Mouse (Mus musculus): Measurements from ENCODE around the gene Slit1. TPM values are rescaled to one million over a fixed set of nuclear protein-coding genes. Genes with fewer than 3 reads are reported as not detected.

Slit1 gene
- polyA plus RNA-seq, 1 experiment from 2014 or later, result 18.2 TPM

GRCm38 (mm10) chr19:41697807-41698515 is 45.5 kb downstream of the Slit1 start:
- no peak overlapping the region for H3K9ac ChIP-seq (ENCODE audit: low read depth, low read length)
- peaks cover 43% of the 10 kb centered on the region for H3K4me1 ChIP-seq (ENCODE audit: control insufficient read depth, insufficient read depth, low read length)
- H3K9me3 ChIP-seq (replicated peaks; ENCODE audit: control insufficient read depth, low read length, poor library complexity, severe bottlenecking), result no peaks in the 10 kb centered on the region
- H3K27me3 ChIP-seq (ENCODE audit: control insufficient read depth, insufficient read depth, low read depth, low read length), result no peaks in the 10 kb centered on the region
- WGBS, result 48% methylated on average over 6 of the region's 6 CpGs
- no peak overlapping the region for H3K4me3 ChIP-seq (ENCODE audit: low read depth, low read length)
- ATAC-seq, result peak; percentile 34; the same call in 1 of the 2 replicates
- H3K4me2 ChIP-seq (ENCODE audit: low read length), result no peak overlapping the region
- H3K36me3 ChIP-seq (ENCODE audit: control insufficient read depth, insufficient read depth, low read length), result no peaks in the 10 kb centered on the region
- no peak overlapping the region for H3K27ac ChIP-seq (ENCODE audit: low read length)

DNA sequence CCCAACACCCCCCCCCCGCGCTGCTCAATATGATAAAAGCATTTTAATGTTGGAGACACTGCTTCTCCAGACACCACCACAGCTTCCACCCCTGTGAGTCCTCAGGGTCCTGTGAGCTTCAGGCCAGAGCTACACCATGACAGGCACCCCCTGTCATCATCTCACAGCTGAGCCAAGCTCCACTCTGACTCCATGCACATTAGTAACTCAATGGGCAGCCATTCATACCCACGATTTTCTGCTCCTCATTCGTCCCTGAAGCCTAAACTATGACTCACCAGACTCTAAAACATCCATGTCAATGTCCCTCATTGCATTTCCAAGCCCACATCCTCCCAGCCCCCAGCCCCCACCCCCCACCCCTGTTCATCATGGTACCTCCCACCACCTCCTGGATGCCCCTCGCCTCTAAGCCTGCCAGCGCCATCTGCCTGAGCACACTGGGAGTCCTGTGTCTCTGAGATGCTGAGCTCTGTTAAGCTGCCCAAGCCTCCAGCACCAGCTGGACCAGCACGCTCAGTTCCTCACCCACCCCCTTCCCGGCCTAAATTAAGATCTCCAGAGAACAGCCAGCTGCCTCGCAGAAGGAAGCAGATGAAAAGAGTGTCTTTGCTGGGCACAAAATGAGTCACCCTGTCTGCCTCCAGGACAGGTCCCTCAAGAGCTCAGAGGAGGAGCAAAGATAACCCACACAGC is 46.2 kb downstream of the Slit1 start:
- Histone ChIP-seq H3K4me1 (ENCODE audit: control insufficient read depth, insufficient read depth, low read length) (peaks cover 45% of the 10 kb centered on the region), H3K4me2 (ENCODE audit: low read length) (no peak overlapping the region), H3K9ac (ENCODE audit: low read depth, low read length) (no peak overlapping the region), H3K27me3 (ENCODE audit: control insufficient read depth, insufficient read depth, low read depth, low read length) (no peaks in the 10 kb centered on the region), H3K36me3 (ENCODE audit: control insufficient read depth, insufficient read depth, low read length) (no peaks in the 10 kb centered on the region), H3K4me3 (ENCODE audit: low read depth, low read length) (no peak overlapping the region), H3K27ac (ENCODE audit: low read length) (no peak overlapping the region), H3K9me3 (replicated peaks; ENCODE audit: control insufficient read depth, low read length, poor library complexity, severe bottlenecking) (no peaks in the 10 kb centered on the region)
- 23% methylated on average over 9 of the region's 9 CpGs for WGBS
- ATAC-seq, result peak; percentile 46; the same call in 1 of the 2 replicates

GRCm38 (mm10) chr19:41696443-41696842 is 47.0 kb downstream of the Slit1 start:
- no peaks in the 10 kb centered on the region for H3K36me3 ChIP-seq (ENCODE audit: control insufficient read depth, insufficient read depth, low read length)
- no peaks in the 10 kb centered on the region for H3K27me3 ChIP-seq (ENCODE audit: control insufficient read depth, insufficient read depth, low read depth, low read length)
- ATAC-seq, result no peak
- H3K27ac ChIP-seq (ENCODE audit: low read length), result no peak overlapping the region
- H3K4me3 ChIP-seq (ENCODE audit: low read depth, low read length), result no peak overlapping the region
- H3K4me2 ChIP-seq (ENCODE audit: low read length), result no peak overlapping the region
- WGBS, result 95% methylated on average over 9 of the region's 9 CpGs
- H3K9me3 ChIP-seq (replicated peaks; ENCODE audit: control insufficient read depth, low read length, poor library complexity, severe bottlenecking), result no peaks in the 10 kb centered on the region
- H3K4me1 ChIP-seq (ENCODE audit: control insufficient read depth, insufficient read depth, low read length), result peaks cover 50% of the 10 kb centered on the region
- H3K9ac ChIP-seq (ENCODE audit: low read depth, low read length), result no peak overlapping the region

DNA sequence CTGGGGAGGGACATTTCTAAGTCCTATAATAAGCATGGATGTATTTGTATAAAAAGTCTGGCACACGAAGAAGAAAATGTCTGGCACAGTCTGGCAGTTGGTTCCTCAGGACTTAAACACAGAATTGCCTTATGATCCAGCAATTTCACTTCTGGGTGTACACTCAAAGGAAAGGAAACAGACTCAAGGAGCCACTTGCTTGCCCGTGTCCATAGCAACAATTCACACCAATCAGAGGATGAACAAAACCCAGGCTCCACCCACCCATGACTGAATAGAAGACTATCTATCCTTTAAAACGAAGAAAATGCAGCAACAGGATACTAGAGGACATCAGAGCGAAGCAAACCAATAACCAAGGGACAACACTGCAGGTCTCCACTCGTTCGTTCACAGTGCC is 48.4 kb downstream of the Slit1 start:
- H3K27ac ChIP-seq (ENCODE audit: low read length), result peak overlapping the region; percentile 79
- H3K4me1 ChIP-seq (ENCODE audit: control insufficient read depth, insufficient read depth, low read length), result peaks cover 52% of the 10 kb centered on the region
- 44% methylated on average over 6 of the region's 6 CpGs for WGBS

DNA sequence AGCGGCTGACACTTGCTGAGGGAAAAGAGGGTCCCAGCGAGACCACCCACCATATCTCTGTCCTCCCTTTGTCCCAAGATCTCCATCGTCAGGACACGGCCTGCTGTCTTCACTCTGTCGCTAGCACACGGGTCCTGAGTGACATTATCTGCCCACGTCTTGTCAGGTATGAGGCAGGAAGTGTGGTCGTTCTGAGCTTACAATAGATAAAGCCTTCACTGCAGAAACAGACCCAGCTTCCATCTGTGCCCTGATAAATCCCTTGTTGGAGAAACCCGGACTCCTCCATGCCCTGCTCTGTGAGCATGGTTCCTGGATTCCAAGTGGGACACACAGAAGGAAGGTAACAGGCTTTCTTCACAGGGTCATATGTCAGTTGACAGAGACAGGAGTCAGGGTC is 48.9 kb downstream of the Slit1 start:
- H3K9me3 ChIP-seq (replicated peaks; ENCODE audit: control insufficient read depth, low read length, poor library complexity, severe bottlenecking), result no peaks in the 10 kb centered on the region
- no peaks in the 10 kb centered on the region for H3K36me3 ChIP-seq (ENCODE audit: control insufficient read depth, insufficient read depth, low read length)
- H3K9ac ChIP-seq (ENCODE audit: low read depth, low read length), result no peak overlapping the region
- 56% methylated on average over 9 of the region's 9 CpGs for WGBS
- H3K4me2 ChIP-seq (ENCODE audit: low read length), result no peak overlapping the region
- peaks cover 52% of the 10 kb centered on the region for H3K4me1 ChIP-seq (ENCODE audit: control insufficient read depth, insufficient read depth, low read length)
- no peaks in the 10 kb centered on the region for H3K27me3 ChIP-seq (ENCODE audit: control insufficient read depth, insufficient read depth, low read depth, low read length)
- no peak overlapping the region for H3K4me3 ChIP-seq (ENCODE audit: low read depth, low read length)
- no peak for ATAC-seq
- peak overlapping the region; percentile 79 for H3K27ac ChIP-seq (ENCODE audit: low read length)

More for the DNA sequence above, 48.4 kb downstream of the Slit1 start:
- peak; percentile 25; the same call in 1 of the 2 replicates for ATAC-seq
- H3K4me3 ChIP-seq (ENCODE audit: low read depth, low read length), result no peak overlapping the region
- no peaks in the 10 kb centered on the region for H3K36me3 ChIP-seq (ENCODE audit: control insufficient read depth, insufficient read depth, low read length)
- no peaks in the 10 kb centered on the region for H3K9me3 ChIP-seq (replicated peaks; ENCODE audit: control insufficient read depth, low read length, poor library complexity, severe bottlenecking)
- no peaks in the 10 kb centered on the region for H3K27me3 ChIP-seq (ENCODE audit: control insufficient read depth, insufficient read depth, low read depth, low read length)
- H3K4me2 ChIP-seq (ENCODE audit: low read length), result no peak overlapping the region
- H3K9ac ChIP-seq (ENCODE audit: low read depth, low read length), result no peak overlapping the region

DNA sequence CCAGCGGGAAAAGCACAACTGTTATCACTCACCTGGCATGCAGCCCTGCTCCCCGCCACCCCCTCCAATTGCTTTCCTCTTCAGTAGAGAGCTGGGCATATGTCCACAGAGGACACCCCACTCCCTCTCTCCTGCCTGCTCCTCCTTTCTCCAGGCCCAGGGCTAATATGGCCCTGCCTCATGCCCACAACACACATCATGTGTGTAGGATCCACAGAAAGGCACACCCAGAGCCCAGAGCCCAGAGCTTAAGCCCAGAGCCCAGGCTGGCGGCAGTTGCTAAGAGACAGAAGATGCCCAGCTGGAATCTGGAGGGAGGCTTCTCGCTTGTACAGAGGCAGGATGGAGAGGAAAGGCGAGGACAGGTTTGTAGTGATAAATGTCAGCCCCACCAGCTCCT is 49.7 kb downstream of the Slit1 start:
- H3K9ac ChIP-seq (ENCODE audit: low read depth, low read length), result peak overlapping the region; percentile 31
- H3K27ac ChIP-seq (ENCODE audit: low read length), result peak overlapping the region; percentile 79
- no peaks in the 10 kb centered on the region for H3K9me3 ChIP-seq (replicated peaks; ENCODE audit: control insufficient read depth, low read length, poor library complexity, severe bottlenecking)
- ATAC-seq, result peak; percentile 41
- no peak overlapping the region for H3K4me3 ChIP-seq (ENCODE audit: low read depth, low read length)
- H3K4me2 ChIP-seq (ENCODE audit: low read length), result no peak overlapping the region; the same call in 1 of the 2 replicates
- WGBS, result 23% methylated on average over 5 of the region's 5 CpGs
- peaks cover 47% of the 10 kb centered on the region for H3K4me1 ChIP-seq (ENCODE audit: control insufficient read depth, insufficient read depth, low read length)
- no peaks in the 10 kb centered on the region for H3K36me3 ChIP-seq (ENCODE audit: control insufficient read depth, insufficient read depth, low read length)
- H3K27me3 ChIP-seq (ENCODE audit: control insufficient read depth, insufficient read depth, low read depth, low read length), result no peaks in the 10 kb centered on the region

GRCm38 (mm10) chr19:41690064-41690463 is 53.4 kb downstream of the Slit1 start:
- WGBS, result 42% methylated on average over 10 of the region's 10 CpGs
- Histone ChIP-seq H3K9me3 (replicated peaks; ENCODE audit: control insufficient read depth, low read length, poor library complexity, severe bottlenecking) (no peaks in the 10 kb centered on the region), H3K27ac (ENCODE audit: low read length) (no peak overlapping the region), H3K9ac (ENCODE audit: low read depth, low read length) (no peak overlapping the region), H3K4me2 (ENCODE audit: low read length) (no peak overlapping the region), H3K4me1 (ENCODE audit: control insufficient read depth, insufficient read depth, low read length) (peaks cover 46% of the 10 kb centered on the region), H3K4me3 (ENCODE audit: low read depth, low read length) (no peak overlapping the region), H3K27me3 (ENCODE audit: control insufficient read depth, insufficient read depth, low read depth, low read length) (no peaks in the 10 kb centered on the region), H3K36me3 (ENCODE audit: control insufficient read depth, insufficient read depth, low read length) (no peaks in the 10 kb centered on the region)
- no peak for ATAC-seq

DNA sequence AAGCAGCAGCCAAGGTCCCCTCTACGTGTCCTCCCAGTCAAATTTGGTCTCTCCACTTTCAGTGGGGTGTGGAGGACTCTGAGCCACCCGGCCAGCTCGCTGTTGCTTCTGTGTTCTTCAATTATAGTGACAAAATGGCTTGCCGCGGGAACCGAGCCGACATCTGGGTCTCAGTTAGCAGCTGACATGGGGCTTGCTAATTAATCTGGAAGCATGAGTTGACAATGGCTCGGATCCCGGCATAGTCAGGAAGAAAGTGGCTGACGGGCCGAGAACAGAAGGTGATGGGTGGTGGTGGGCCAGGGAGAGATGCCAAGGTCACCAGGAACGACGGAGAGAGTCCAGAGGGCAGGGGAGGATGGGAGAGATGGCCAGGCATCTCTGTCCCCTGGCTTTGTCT is 55.2 kb downstream of the Slit1 start:
- H3K4me3 ChIP-seq (ENCODE audit: low read depth, low read length), result no peak overlapping the region
- peaks cover 30% of the 10 kb centered on the region for H3K4me1 ChIP-seq (ENCODE audit: control insufficient read depth, insufficient read depth, low read length)
- no peak for ATAC-seq
- no peak overlapping the region for H3K27ac ChIP-seq (ENCODE audit: low read length)
- no peaks in the 10 kb centered on the region for H3K9me3 ChIP-seq (replicated peaks; ENCODE audit: control insufficient read depth, low read length, poor library complexity, severe bottlenecking)
- H3K4me2 ChIP-seq (ENCODE audit: low read length), result no peak overlapping the region
- H3K36me3 ChIP-seq (ENCODE audit: control insufficient read depth, insufficient read depth, low read length), result no peaks in the 10 kb centered on the region
- H3K9ac ChIP-seq (ENCODE audit: low read depth, low read length), result no peak overlapping the region
- no peaks in the 10 kb centered on the region for H3K27me3 ChIP-seq (ENCODE audit: control insufficient read depth, insufficient read depth, low read depth, low read length)
- 20% methylated on average over 13 of the region's 13 CpGs for WGBS

DNA sequence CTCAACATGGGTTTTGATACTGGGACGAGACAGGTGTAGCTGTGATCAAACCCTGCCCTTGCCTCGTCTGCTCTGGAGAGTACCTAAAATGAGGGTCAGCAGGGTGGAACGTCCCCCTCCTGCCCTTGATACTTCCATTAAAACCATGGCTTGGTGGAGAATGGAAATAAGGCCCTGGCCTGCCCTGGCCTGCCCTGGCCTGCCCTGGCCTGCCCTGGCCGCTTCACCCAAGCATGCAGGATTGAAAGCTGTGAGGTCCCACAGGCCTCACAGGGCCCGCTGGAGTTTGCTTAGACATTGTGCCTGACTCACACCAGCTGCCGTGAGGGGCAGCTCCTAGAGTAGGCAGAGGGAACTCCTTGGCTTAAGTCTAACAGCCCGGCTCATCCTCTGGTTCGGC is 55.6 kb downstream of the Slit1 start:
- Histone ChIP-seq H3K27ac (ENCODE audit: low read length) (no peak overlapping the region), H3K4me3 (ENCODE audit: low read depth, low read length) (no peak overlapping the region), H3K9ac (ENCODE audit: low read depth, low read length) (no peak overlapping the region), H3K27me3 (ENCODE audit: control insufficient read depth, insufficient read depth, low read depth, low read length) (no peaks in the 10 kb centered on the region), H3K9me3 (replicated peaks; ENCODE audit: control insufficient read depth, low read length, poor library complexity, severe bottlenecking) (no peaks in the 10 kb centered on the region), H3K36me3 (ENCODE audit: control insufficient read depth, insufficient read depth, low read length) (no peaks in the 10 kb centered on the region), H3K4me2 (ENCODE audit: low read length) (no peak overlapping the region), H3K4me1 (ENCODE audit: control insufficient read depth, insufficient read depth, low read length) (peaks cover 26% of the 10 kb centered on the region)
- 67% methylated on average over 8 of the region's 8 CpGs for WGBS
- no peak for ATAC-seq
